Mouse (Mus musculus) limb, embryonic 14.5 days (tissue): ENCODE data around the gene 1700008O03Rik. TPM values are rescaled to one million over a fixed set of nuclear protein-coding genes. Genes with fewer than 3 reads are reported as not detected.

ENCODE experiments used
- ATAC-seq: fragments of 200-750 bp; cut with Nextera tagmentation; 2 replicates; pipeline ENCODE4 v1.8.0; 2017; ENCODE audit warnings: low read depth, moderate number of reproducible peaks, moderate TSS enrichment; ENCODE audit not compliant: low FRiP score
- DNase-seq: peaks from one replicate; pipeline ENCODE4 v3.0.0-alpha.2; 2015; ENCODE audit warnings: low spot score
- H3K27ac ChIP-seq: fragments of 300-500 bp; sonication (generic); replicated peaks from 2 replicates; pipeline ENCODE4 v1.5.1; 2014; ENCODE audit warnings: low read depth, mild to moderate bottlenecking, low read length, moderate library complexity, mixed read lengths
- H3K27me3 ChIP-seq: fragments of 300-500 bp; sonication (generic); 2 replicates; pipeline ENCODE4 v1.6.1; 2014; ENCODE audit warnings: low read length, mixed read lengths; ENCODE audit not compliant: control insufficient read depth, insufficient read depth
- H3K36me3 ChIP-seq: fragments of 300-500 bp; sonication (generic); 2 replicates; pipeline ENCODE4 v1.6.1; 2014; ENCODE audit warnings: mild to moderate bottlenecking, low read length, moderate library complexity, mixed read lengths; ENCODE audit not compliant: control insufficient read depth, insufficient read depth
- H3K4me1 ChIP-seq: fragments of 300-500 bp; sonication (generic); 2 replicates; pipeline ENCODE4 v1.6.1; 2014; ENCODE audit warnings: antibody characterized with exemption, low read length, mixed read lengths; ENCODE audit not compliant: control insufficient read depth, insufficient read depth
- H3K4me2 ChIP-seq: fragments of 300-500 bp; sonication (generic); replicated peaks from 2 replicates; pipeline ENCODE4 v1.6.1; 2014; ENCODE audit warnings: low read depth, mild to moderate bottlenecking, low read length, moderate library complexity; ENCODE audit not compliant: severe bottlenecking
- H3K4me3 ChIP-seq: fragments of 300-500 bp; sonication (generic); replicated peaks from 2 replicates; pipeline ENCODE4 v1.5.1; 2014; ENCODE audit warnings: low read length
- H3K9ac ChIP-seq: fragments of 300-500 bp; sonication (generic); 2 replicates; pipeline ENCODE4 v1.6.1; 2014; ENCODE audit warnings: mild to moderate bottlenecking, low read depth, low read length, moderate library complexity; ENCODE audit not compliant: severe bottlenecking
- H3K9me3 ChIP-seq: fragments of 300-500 bp; sonication (generic); 2 replicates; pipeline ENCODE4 v1.6.1; 2016; ENCODE audit warnings: low read length; ENCODE audit not compliant: control insufficient read depth
- POLR2A ChIP-seq: fragments of 200-500 bp; IDR thresholded peaks from 2 replicates; pipeline ENCODE4 v1.8.0; 2012; ENCODE audit warnings: inconsistent platforms, mild to moderate bottlenecking, moderate library complexity, borderline replicate concordance; ENCODE audit not compliant: insufficient read depth, insufficient read length; ENCODE audit errors: extremely low read depth
- WGBS: fragments of 180-500 bp; shearing (Covaris S2); extraction: QIAGEN DNeasy Blood & Tissue Kit; methylation state at CpG from one replicate; pipeline ENCODE4 v1.1.7; 2014; 5-methylcytosine and 5-hydroxymethylcytosine counted together
- polyA plus RNA-seq, 2 experiments: library from polyadenylated mRNA; depleted of rRNA in 1 of 2; stranded (reverse) in 1 of 2; unstranded in 1 of 2; fragments of >200 nt; fragmentation: Nextera tagmentation in 1 of 2; extraction: Ambion mirVana in 1 of 2; gene quantifications; 2 replicates each; pipeline versions ENCODE4 v1.2.1 to v1.2.3; 2012 to 2014

Gene 1700008O03Rik
- polyA plus RNA-seq, 2 experiments, result 0.67 to 2.1 TPM

GRCm38 (mm10) chr7:44373460-44373859, 12.2 kb downstream of the 1700008O03Rik start:
- H3K27ac ChIP-seq, result 0 out of 2 replicates have a peak overlapping the region, but pooled peaks have one; percentile 33
- DNase-seq, result no peak
- TF ChIP-seq POLR2A, result no peak
- H3K4me2 ChIP-seq, result peak overlapping the region; percentile 93
- ATAC-seq, result peak; percentile 20; the same call in 1 of the 2 replicates
- H3K4me3 ChIP-seq, result peak overlapping the region; percentile 60
- H3K4me1 ChIP-seq, result peaks cover 6% of the 10 kb centered on the region
- no peaks in the 10 kb centered on the region for H3K36me3 ChIP-seq
- H3K27me3 ChIP-seq, result no peaks in the 10 kb centered on the region
- H3K9me3 ChIP-seq, result no peaks in the 10 kb centered on the region
- peak overlapping the region; percentile 66; the same call in 1 of the 2 replicates for H3K9ac ChIP-seq
- 11% methylated on average over 7 of the region's 7 CpGs for WGBS

- H3K4me3 ChIP-seq, result no peak overlapping the region
- no peak overlapping the region for H3K4me2 ChIP-seq
- H3K9ac ChIP-seq, result no peak overlapping the region
- DNase-seq, result no peak
- 89% methylated on average over 8 of the region's 8 CpGs for WGBS
- H3K27me3 ChIP-seq, result no peaks in the 10 kb centered on the region
- no peak for ATAC-seq
- H3K36me3 ChIP-seq, result no peaks in the 10 kb centered on the region
- H3K9me3 ChIP-seq, result no peaks in the 10 kb centered on the region
- no peak overlapping the region for H3K27ac ChIP-seq
- peaks cover 6% of the 10 kb centered on the region for H3K4me1 ChIP-seq
- no peak for TF ChIP-seq POLR2A
Observed at GRCm38 (mm10) chr7:44372678-44373077, 12.9 kb downstream of the 1700008O03Rik start.

GRCm38 (mm10) chr7:44360792-44361301, 24.8 kb downstream of the 1700008O03Rik start:
- H3K36me3 ChIP-seq, result no peaks in the 10 kb centered on the region
- H3K4me3 ChIP-seq, result peak overlapping the region; percentile 44; the same call in 1 of the 2 replicates
- H3K4me1 ChIP-seq, result peaks cover 4% of the 10 kb centered on the region; the same call in 1 of the 2 replicates
- no peak for TF ChIP-seq POLR2A
- ATAC-seq, result no peak
- 11% methylated on average over 21 of the region's 21 CpGs for WGBS
- H3K9ac ChIP-seq, result peak overlapping the region; percentile 40; the same call in 1 of the 2 replicates
- no peak for DNase-seq
- no peaks in the 10 kb centered on the region for H3K9me3 ChIP-seq
- H3K4me2 ChIP-seq, result peak overlapping the region; percentile 89
- peaks cover 60% of the 10 kb centered on the region for H3K27me3 ChIP-seq
- H3K27ac ChIP-seq, result no peak overlapping the region

GRCm38 (mm10) chr7:44359908-44360672, 25.5 kb downstream of the 1700008O03Rik start:
- Histone ChIP-seq H3K4me1 (peaks cover 4% of the 10 kb centered on the region; the same call in 1 of the 2 replicates), H3K9me3 (no peaks in the 10 kb centered on the region), H3K4me3 (peak overlapping the region; percentile 44), H3K27me3 (peaks cover 67% of the 10 kb centered on the region), H3K36me3 (no peaks in the 10 kb centered on the region), H3K27ac (no peak overlapping the region), H3K4me2 (peak overlapping the region; percentile 89), H3K9ac (peak overlapping the region; percentile 40)
- TF ChIP-seq POLR2A, result no peak
- WGBS, result under 1% methylated on average over 44 of the region's 54 CpGs
- ATAC-seq (peak; percentile 76), DNase-seq (peak; percentile 80)

- DNase-seq (no peak), ATAC-seq (no peak)
- H3K36me3 ChIP-seq, result no peaks in the 10 kb centered on the region
- H3K9me3 ChIP-seq, result no peaks in the 10 kb centered on the region
- H3K4me1 ChIP-seq, result peaks cover 4% of the 10 kb centered on the region; the same call in 1 of the 2 replicates
- H3K4me2 ChIP-seq, result peak overlapping the region; percentile 89
- WGBS, result 3% methylated on average over 22 of the region's 26 CpGs
- no peak for TF ChIP-seq POLR2A
- peak overlapping the region; percentile 28 for H3K9ac ChIP-seq
- H3K27me3 ChIP-seq, result peaks cover 77% of the 10 kb centered on the region
- no peak overlapping the region for H3K27ac ChIP-seq
- peak overlapping the region; percentile 44 for H3K4me3 ChIP-seq
Observed at GRCm38 (mm10) chr7:44358886-44359654, 26.6 kb downstream of the 1700008O03Rik start.
